Mouse (Mus musculus) liver (tissue): ENCODE measurements around the gene Scyl1.
"Not testable (repeated sequence)": the region's sequence is repeated elsewhere in the genome, so short reads cannot be mapped to it uniquely, and the experiment has no call there.

Experiments
- DNase-seq: peaks from one replicate; pipeline ENCODE4 v3.0.0-alpha.2; 2020; ENCODE audit warnings: mixed read lengths

Gene Scyl1

GRCm38 (mm10) chr19:5802787-5803040 is 31.5 kb upstream of the Scyl1 start:
- DNase-seq, result no peak

DNA sequence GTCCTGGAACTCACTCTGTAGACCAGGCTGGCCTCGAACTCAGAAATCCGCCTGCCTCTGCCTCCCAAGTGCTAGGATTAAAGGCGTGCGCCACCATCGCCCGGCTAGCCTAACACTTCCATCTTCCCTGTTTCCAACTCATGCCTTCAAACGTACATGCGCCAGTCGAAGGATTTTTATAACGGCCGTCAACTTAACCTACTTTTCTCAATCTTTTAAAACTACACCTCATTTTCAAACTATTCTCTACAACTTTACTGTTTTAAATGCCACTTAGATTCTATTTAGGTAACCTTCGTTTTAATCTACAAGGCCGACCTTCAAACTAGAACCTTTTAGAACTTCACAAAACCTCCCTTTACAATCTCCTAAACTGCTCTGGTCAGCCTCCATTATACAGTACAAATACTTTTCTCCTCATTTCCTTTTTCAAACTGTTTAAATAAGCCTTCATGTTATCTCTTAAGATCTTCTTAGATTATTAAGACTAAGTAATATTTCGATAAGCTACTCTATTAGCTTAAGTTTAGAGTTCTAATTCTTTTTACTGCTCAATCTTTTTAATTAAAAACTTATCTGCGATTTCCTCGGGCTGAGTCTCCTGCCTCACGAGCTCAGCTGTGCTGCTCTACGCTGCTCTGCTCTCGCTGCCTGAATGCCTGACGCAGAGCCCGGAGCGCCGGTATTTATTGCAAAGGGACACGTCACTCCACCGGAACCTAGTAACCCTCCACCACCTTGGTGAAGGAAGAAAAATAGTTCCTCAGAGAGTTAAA is 31.0 kb upstream of the Scyl1 start:
- DNase-seq, result peak; percentile 94

DNA sequence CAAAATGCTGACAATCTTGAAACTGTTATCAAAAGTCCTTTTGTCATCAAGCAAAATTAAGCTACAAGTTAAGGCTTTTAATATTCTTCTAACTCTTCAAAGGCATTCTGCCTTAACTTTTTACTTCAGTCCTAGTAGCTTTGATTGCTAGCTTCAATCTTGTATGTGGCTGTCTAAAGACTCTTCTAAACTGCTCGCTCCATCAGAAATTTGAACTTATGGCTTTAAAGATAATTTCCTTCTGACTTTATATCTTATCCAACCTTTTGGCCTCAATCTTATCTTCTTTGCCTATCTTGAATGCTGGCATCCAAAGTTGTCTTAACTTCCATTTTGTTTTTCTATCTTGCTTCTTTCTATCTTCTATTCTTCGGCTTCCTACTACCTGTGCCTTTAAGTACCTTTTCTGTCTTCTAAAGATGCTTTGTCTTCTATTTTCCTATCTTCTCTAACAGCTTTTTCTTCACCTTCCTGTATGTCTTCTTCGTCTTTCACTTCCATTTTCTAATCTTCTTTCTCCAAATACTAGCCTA is 30.3 kb upstream of the Scyl1 start:
- no peak for DNase-seq

DNA sequence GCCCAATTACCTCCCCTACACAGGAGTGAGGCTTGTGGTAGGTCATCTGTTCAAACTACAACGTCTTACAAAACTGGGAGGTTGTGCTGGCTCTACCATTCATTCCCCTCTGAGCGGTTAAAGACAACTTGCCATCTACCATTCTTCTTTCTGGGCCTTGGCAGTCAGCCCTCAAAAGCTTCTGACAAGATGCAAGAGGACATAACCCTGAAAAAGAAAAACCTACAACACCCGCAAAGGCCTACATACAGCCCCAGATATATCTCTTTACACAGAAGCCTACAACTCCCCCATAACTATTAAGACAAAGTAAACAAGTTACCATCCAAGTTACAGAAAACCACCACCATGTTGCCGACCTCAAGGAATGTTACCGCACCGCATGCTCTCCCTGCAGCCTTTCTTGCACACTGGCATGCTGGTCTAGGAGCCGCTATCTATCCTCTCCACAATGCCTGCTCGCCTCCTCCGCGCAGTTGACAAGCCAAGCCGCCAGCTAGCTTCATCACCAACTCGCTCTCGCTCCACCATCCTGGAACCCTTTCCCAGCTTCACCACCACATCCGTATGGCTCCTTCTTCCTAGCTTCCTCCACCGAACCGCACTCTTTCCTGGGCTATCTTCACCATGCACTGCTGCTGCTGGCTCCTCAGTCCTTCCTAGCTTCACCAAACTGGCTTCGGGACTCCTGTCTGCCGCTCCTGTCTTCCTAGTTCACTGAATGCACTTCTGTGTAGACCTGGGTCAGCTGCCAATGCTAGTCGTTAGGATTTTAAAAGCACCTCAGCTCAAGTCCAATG is 29.6 kb upstream of the Scyl1 start:
- peak; percentile 78 for DNase-seq

DNA sequence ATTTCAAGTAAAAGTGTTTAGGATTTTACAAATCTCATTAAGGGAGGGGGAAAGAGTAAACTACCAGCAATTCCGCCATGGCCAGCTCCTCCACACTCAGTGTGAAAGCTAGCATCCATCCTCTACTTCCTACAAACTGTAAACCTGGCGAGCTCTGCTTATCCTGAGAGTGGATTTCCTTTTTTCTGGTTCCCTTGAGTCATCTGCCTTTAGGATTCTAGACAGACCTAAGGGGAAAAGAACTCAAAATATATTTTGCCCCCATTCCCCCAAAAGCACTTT is 29.1 kb upstream of the Scyl1 start:
- no peak for DNase-seq

GRCm38 (mm10) chr19:5799566-5800349 is 28.5 kb upstream of the Scyl1 start:
- DNase-seq, result no peak

DNA sequence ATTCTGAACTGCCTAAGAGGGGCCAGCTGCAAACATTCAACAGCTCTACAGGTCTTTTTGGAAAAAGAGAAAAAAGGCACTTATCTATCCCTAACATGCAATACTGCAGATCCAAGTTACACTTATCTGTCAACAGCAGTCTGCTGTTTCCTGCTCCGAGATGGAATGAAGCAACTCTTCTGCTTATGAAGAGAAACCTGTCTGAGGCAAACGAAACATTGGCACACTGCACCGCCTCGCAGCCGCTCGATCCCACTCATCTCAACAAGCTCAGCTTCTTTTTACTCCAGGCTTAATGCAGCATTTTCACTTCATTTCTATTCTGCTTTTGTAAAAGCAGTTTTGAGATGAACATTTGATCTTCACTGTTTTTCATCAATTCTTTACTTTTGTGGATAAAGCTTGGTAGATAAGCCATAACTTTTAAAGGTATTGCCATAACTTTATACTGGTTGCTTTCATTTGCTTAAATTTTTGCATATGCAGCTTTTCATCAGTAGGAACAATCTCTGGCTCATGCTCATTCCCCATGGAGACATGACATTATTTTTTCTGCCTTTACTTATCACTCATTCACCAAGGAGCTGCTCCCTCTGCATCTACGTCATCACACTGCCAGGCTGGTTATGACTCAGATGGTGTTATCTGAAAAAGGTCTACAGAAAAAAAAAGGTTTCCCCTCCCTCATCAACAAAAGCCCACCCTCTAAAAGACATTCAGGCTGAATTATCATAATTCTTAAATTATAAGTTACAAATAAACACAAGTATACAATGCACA is 27.7 kb upstream of the Scyl1 start:
- DNase-seq, result peak; percentile 72

GRCm38 (mm10) chr19:5797381-5798111 is 26.3 kb upstream of the Scyl1 start:
- DNase-seq, result no peak

DNA sequence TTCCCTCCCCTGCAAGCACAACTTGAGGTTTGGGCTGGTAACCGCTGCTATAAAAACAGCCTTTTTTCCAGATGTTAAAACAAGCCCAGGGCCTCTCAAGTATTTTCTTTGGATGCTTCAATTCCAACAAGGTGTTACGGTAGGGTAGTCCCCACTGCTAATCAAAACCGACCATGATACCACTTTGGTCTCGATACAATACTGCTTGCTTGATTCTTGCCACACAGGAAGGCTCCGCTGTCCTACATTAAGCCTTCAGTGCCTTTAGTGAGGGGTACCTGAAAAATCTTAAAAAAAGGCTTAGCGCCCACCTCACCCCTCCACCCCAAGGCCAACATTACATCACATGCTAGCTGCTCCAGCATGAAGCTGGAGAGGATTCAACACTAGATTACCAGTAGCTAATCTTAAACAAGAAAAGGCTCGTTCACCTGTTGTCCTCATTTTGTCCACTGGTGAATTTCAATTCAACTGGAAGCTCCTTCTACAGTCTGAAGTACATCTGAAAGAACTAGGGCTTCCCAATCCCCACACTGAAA is 25.4 kb upstream of the Scyl1 start:
- DNase-seq, result no peak

- no peak for DNase-seq
Observed at GRCm38 (mm10) chr19:5795668-5796572, 24.7 kb upstream of the Scyl1 start.

GRCm38 (mm10) chr19:5794771-5795576 is 23.8 kb upstream of the Scyl1 start:
- peak; percentile 46 for DNase-seq

DNA sequence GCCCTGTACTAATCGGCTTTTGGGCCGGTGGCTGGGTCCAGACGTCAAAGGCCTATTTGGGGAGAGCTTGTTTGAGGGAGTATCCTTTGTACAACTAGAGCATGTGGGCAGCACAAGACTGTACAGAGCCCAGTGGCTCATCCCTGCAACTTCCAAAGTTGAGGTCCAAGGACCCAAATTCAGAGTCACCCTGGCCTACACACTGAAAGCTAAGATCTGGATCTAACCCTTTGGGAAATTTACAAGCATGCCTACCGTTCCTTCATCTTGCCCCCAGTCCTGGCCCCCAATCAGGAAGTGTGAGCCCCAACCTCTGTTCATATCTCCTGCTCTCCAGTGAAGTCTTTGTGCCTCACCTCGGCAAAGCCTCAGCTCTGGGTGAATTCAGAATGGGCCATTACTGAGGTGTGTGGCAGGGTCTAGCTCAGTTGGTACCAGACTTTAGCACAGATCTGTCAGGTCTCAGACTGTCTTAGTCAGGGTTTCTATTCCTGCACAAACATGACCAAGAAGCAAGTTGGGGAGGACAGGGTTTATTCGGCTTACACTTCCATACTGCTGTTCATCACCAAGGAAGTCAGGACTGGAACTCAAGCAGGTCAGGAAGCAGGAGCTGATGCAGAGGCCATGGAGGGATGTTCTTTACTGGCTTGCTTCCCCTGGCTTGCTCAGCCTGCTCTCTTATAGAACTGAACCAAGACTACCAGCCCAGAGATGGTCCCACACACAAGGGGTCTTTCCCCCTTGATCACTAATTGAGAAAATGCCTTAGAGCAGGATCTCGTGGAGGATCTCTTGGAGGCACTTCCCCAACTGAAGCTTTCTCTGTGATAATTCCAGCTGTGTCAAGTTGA is 22.9 kb upstream of the Scyl1 start:
- DNase-seq, result not testable (repeated sequence)

GRCm38 (mm10) chr19:5793116-5793515 is 21.9 kb upstream of the Scyl1 start:
- DNase-seq, result peak; percentile 69

- DNase-seq, result no peak
Observed at GRCm38 (mm10) chr19:5791329-5791728, 20.1 kb upstream of the Scyl1 start.

- no peak for DNase-seq
Observed at GRCm38 (mm10) chr19:5789066-5789465, 17.8 kb upstream of the Scyl1 start.

- no peak for DNase-seq
Observed at GRCm38 (mm10) chr19:5788620-5789019, 17.4 kb upstream of the Scyl1 start.

DNA sequence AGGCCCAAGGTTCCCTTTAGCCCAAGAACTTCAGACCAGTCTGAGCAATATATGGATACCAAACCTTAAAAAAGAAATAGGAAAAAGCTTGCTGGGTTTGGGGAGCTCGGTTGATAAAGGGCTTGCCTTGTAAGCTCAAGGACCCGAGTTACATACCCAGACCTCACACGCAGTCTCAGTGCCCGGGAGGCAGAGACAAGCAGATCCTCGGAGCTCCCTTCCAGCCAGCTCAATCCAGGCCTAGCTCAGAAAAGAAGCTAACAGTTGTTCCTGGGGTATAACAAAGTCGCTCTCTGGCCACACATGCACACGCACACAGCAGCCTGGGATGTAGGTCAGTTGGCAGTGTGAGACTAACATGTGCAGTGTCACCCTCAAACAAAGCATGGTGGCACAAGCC is 16.7 kb upstream of the Scyl1 start:
- DNase-seq, result no peak

DNA sequence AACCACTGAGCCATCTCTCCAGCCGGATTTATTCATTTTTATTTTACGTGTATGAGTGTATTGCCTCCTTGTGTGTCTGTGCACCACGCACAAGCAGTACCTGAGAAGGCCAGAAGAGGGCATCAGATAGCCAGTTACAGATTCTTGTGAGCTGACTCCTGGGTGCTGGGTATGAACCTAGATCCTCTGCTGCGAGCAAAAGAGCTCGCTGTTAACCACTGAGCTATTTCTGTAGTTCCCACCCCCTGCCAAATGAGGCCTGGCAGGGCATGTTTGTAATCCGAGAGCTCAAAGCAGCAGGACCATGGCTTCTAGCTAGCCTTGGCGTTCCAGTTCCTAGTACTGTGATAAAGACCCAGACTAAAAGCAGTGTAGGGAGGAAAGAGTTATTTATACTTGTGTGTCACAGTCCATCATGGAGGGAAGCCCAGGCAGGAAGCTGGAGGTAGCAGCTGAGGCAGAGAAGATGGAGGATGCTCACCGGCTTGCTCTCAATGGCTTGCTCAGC is 16.0 kb upstream of the Scyl1 start:
- peak; percentile 88 for DNase-seq
